Mouse (Mus musculus): ENCODE measurements around the gene Cyp3a41b.
"Not testable (repeated sequence)": the region's sequence is repeated elsewhere in the genome, so short reads cannot be mapped to it uniquely, and the experiment has no call there.

Gene Cyp3a41b

GRCm38 (mm10) chr5:145584630-145585029, at the start of gene Cyp3a41b:
Gene Cyp3a41b, minus strand, starts transcription at chr5:145584730.
- DNase-seq (ENCODE audit: low read depth, low spot score): not testable (repeated sequence)

- not testable (repeated sequence) for DNase-seq (ENCODE audit: low read depth, low spot score)
Observed at GRCm38 (mm10) chr5:145632286-145632685, 47.8 kb upstream of the Cyp3a41b start.

GRCm38 (mm10) chr5:145604891-145605290, 20.4 kb upstream of the Cyp3a41b start:
- not testable (repeated sequence) for DNase-seq (ENCODE audit: low read depth, low spot score)

GRCm38 (mm10) chr5:145597851-145598250, 13.3 kb upstream of the Cyp3a41b start:
- DNase-seq (ENCODE audit: low read depth, low spot score): not testable (repeated sequence)

GRCm38 (mm10) chr5:145577321-145577720, 7.2 kb downstream of the Cyp3a41b start:
- DNase-seq (ENCODE audit: low read depth, low spot score): not testable (repeated sequence)

GRCm38 (mm10) chr5:145575660-145576059, 8.9 kb downstream of the Cyp3a41b start:
- DNase-seq (ENCODE audit: low read depth, low spot score): not testable (repeated sequence)

GRCm38 (mm10) chr5:145571922-145572321, 12.6 kb downstream of the Cyp3a41b start:
- not testable (repeated sequence) for DNase-seq (ENCODE audit: low read depth, low spot score)

All from brain, adult 2 months (tissue).